35 mouse cellular contexts compared by ENCODE assay signal in genomic region chr2:119999731-120000130, GRCm38 (mm10).
"Had no signal": no experiment of that assay in that cellular context is flagged by ENCODE, and none has a peak within 500 bp of the region (broad histone marks: within the 10 kb centered on the region; RNA-seq: fewer than 3 reads in every experiment).

No protein-coding gene starts in this region.

- ATAC-seq: hindbrain, embryonic 16.5 days; hindbrain, postnatal 0 days; inflammation-experienced regulatory T-cells, adult 6 months; intestine, embryonic 15.5 days; intestine, embryonic 16.5 days; intestine, postnatal 0 days had no signal

- H3K36me3 ChIP-seq: heart, embryonic 13.5 days; heart, embryonic 15.5 days; intestine, embryonic 15.5 days had no signal

- DNase-seq: heart, adult 2 months; heart, postnatal 10 days; heart, postnatal 14 days; heart, postnatal 36 days; heart, postnatal 4 days; kidney, adult 11 months; kidney, adult 18-20 months; kidney, adult 2 months; kidney, adult 8-10 months; kidney, adult 9 months; kidney, postnatal 10 days; kidney, postnatal 14 days; kidney, postnatal 25 days; kidney, postnatal 36 days; kidney, postnatal 4 days; layer of hippocampus, adult 9-11 months had no signal

- H3K4me2 ChIP-seq: heart, embryonic 11.5 days; heart, embryonic 12.5 days; heart, embryonic 13.5 days; heart, embryonic 15.5 days; hindbrain, embryonic 12.5 days; hindbrain, embryonic 13.5 days; hindbrain, embryonic 14.5 days; hindbrain, embryonic 15.5 days; intestine, embryonic 15.5 days; kidney, embryonic 15.5 days had no signal

- H3K9me3 ChIP-seq: heart, embryonic 10.5 days; heart, embryonic 12.5 days; heart, embryonic 13.5 days; heart, embryonic 15.5 days; hindbrain, embryonic 10.5 days; hindbrain, embryonic 12.5 days; hindbrain, embryonic 13.5 days; hindbrain, embryonic 15.5 days; intestine, embryonic 15.5 days; kidney, embryonic 15.5 days had no signal

- H3K4me3 ChIP-seq: heart, adult 2 months; heart, embryonic 10.5 days; heart, embryonic 12.5 days; heart, embryonic 13.5 days; heart, embryonic 15.5 days; hindbrain, embryonic 10.5 days; hindbrain, embryonic 12.5 days; hindbrain, embryonic 13.5 days; hindbrain, embryonic 15.5 days; intestine, embryonic 15.5 days; kidney, embryonic 15.5 days; layer of hippocampus, adult 2 months had no signal

- H3K27me3 ChIP-seq: heart, embryonic 12.5 days; heart, embryonic 13.5 days; heart, embryonic 15.5 days; hindbrain, embryonic 12.5 days; hindbrain, embryonic 13.5 days; hindbrain, embryonic 15.5 days; intestine, embryonic 15.5 days; kidney, embryonic 15.5 days had no signal

- H3K27ac ChIP-seq: heart, adult 2 months; heart, embryonic 10.5 days; hindbrain, embryonic 10.5 days; hindbrain, embryonic 12.5 days; hindbrain, embryonic 13.5 days; hindbrain, embryonic 14.5 days; hindbrain, embryonic 15.5 days; hindbrain, postnatal 0 days; intestine, embryonic 15.5 days; kidney, embryonic 15.5 days; kidney, postnatal 0 days; layer of hippocampus, adult 2 months had no signal

- H3K9ac ChIP-seq: heart, embryonic 12.5 days; heart, embryonic 13.5 days; heart, embryonic 15.5 days; hindbrain, embryonic 12.5 days; hindbrain, embryonic 13.5 days; hindbrain, embryonic 14.5 days; hindbrain, embryonic 15.5 days; intestine, embryonic 15.5 days; kidney, embryonic 15.5 days had no signal
